Mouse (Mus musculus): Measurements from ENCODE around the gene Catsper2. TPM values are rescaled to one million over a fixed set of nuclear protein-coding genes. Genes with fewer than 3 reads are reported as not detected.

Gene Catsper2
- total RNA-seq (2021) = 1 to 10 TPM; 3.3 to 3.7 TPM

- DNase-seq = peak; percentile 98
Observed at GRCm38 (mm10) chr2:121413387-121414042, at the start of gene Catsper2, which contains the start of gene Pdia3. Gene Catsper2, minus strand, starts transcription at chr2:121413792. Gene Pdia3, plus strand, starts transcription at chr2:121413775.

DNA sequence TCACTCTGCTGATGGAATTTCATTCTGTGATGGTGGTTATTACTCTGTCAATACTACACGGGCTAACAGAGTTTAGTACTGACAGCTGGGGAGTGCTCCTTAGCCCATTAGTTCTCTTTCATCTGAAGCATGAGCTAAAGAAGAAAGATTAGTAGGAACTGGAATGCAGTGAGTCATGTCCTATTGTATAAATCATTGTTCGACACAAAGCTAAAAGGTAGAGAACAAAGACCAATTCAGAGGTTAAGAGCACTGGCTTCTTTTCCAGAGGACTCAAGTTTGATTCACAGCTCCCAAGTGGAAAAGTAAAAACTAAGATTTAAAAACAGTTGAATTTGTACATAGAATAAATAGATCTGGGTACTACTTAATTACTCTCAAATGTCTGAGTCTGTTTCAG lies 46.5 kb upstream of the Catsper2 start:
- DNase-seq = no peak

DNA sequence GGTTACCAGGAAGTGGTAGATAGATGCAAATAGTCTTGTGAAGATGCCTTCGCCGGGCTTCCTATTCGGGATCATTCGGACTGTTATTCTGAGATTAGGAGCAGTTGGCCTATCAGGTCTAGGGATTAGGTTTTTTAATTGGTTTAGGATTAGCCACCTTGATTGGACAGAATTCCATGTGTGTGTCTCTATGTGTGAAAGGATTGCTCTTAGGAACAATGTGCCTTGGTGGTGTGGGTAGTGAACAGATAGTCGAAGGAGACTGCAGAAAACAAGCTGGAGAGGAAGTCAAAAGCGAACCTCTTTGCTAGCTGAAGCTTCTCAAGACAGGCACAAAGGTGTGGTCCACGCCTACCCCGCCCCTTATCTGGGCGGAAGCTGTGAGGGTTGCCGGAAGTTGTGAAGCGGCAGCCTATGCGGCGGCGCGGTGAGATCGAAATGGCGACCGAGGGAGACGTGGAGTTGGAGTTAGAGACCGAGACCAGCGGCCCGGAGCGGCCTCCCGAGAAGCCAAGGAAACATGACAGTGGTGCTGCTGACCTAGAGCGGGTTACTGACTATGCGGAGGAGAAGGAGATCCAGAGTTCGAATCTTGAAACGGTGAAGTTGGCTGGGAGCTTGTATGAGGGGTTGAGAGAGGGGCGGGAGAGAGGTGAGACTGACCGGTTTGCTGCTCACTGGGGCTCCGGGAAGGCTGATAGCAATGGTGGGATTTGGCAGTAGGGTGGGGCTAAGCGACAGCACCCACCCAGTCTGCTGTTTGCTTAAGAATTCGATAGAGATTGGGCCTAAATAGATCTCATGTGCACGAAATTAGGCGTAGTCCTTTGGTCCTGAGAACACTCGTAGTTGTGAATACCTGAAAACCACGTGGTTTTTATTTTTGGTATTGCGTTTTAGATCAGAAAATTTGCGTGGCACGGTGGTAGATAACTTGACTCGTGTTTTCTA lies 43.4 kb upstream of the Catsper2 start, which contains the start of gene Serinc4:
TSS of gene Serinc4 (minus strand) at position 90 of the 951 bp plus-strand sequence.
- DNase-seq = peak; percentile 85

DNA sequence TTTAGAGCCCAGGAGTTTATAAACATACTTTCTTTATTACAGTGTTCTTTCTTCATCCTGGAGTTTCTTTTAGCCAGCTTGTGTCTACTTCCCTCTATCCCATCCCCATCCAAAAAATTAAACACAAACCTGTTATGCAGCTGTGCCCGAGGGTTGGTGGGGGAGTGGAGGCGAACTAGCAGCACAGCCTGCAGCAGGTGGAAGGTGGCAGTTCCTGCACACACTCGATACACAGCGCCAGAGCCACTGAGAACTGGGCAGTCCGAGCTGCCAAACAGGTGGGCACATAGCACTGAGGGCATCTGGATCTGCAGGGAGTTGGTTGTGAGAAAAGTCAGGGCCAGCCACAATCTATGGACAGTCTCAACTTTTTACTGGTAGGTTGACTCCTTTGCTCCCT lies 41.9 kb upstream of the Catsper2 start:
- no peak for DNase-seq

GRCm38 (mm10) chr2:121453917-121454316 lies 40.3 kb upstream of the Catsper2 start:
- DNase-seq = no peak

DNA sequence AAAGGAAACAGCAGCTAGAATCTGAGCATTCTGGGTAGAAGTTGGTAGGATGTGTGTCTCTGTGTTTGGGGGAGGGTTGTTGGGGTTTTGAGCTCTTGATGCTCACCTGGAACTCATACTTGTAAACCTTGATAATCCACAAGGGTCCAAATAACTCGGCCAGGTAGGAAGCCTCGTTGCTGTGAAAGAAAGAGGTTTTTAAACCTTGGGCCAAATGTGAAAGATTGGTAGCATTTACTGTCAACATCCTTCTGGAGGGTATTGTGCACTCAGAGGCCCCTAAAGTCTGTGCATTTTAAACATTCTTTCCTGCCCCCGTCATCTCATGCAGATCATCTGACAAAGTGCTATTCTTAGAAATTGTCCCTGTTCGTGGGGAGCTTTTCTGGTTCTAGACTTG lies 39.4 kb upstream of the Catsper2 start, which contains the start of gene Hypk:
TSS of gene Hypk (plus strand) at position 301 of the 400 bp plus-strand sequence.
- no peak for DNase-seq

DNA sequence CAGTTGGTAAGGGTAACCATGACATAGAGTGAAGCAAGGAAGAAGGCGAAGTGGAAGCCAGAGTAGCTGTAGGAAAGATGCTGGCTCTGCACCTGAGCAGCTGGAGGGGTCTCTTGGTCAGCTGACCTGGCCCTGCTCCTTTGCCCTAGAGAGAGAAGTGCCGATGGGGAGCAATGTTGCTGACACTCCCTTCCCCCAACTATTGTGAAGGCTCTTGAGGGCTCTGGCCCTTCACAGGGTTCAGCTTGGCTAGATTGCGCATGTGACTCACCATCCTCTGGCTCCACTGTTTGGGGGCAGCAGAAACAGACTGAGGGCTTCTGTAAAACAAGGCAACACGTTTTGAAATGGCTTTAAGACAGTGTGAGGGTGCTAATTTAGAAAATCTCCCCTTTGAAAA lies 38.8 kb upstream of the Catsper2 start:
- no peak for DNase-seq

DNA sequence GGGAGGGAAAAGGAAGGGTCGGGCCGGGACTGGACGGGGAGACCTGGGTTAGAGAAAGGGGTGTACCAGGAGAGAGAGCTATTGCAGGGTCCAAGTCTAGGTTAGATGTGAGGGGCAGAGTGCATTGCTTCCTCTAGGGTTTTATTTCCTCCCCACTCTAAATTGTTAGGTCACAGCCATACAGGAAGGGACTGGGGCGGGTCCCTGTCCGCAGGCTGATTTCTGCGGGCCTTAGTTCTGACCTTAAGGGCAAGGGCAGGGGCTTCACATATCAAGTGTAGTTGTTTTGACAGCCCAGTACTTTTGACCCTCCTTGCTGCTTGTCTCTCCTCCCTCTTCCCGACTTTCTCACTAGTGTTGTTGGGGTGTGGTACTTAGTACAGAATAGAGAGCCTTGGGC lies 36.5 kb upstream of the Catsper2 start:
- peak; percentile 31 for DNase-seq

GRCm38 (mm10) chr2:121449545-121450011 lies 36.0 kb upstream of the Catsper2 start:
- DNase-seq = no peak

DNA sequence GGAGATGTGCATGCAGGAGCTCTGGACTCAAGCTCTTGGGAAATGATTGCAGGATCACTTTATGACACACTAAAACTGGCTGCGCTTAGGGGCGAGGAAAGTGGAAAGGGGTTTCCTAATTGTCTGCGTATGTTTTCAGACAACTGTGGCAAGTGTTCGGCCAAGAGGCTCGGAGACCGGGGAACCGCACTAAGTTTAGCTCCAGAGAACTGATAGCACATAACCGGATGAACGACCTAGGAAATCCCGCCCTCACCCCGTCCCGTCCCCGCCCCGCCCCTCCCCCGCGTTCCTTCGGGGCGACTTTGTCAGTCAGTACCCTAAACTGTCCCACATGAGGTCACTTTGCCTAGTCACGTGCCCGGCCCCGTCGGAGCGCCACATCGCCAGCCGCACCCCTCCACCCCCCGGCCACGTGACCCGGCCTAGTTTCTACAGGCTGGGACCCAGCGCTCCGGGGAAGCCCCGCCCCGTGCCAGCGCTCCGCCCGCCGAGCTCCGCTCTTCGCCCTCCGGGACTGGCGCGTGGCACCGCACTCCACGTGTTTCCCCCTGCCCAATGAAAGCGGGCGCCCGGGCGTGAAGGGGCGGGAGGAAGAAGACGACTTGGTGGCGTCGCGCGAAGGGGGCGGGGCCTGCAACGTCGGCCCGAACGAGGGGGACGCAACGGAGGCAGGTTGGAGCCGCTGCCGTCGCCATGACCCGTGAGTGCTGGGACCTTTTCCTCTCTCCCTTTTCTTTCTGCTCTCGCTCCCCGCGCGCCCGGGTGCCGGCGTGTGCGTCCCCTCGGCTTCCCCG lies 35.3 kb upstream of the Catsper2 start, which contains the start of gene Serf2:
TSS of gene Serf2 (plus strand) at position 457 of the 797 bp plus-strand sequence.
- peak; percentile 100 for DNase-seq

GRCm38 (mm10) chr2:121448136-121448535 lies 34.5 kb upstream of the Catsper2 start:
- DNase-seq = peak; percentile 57

DNA sequence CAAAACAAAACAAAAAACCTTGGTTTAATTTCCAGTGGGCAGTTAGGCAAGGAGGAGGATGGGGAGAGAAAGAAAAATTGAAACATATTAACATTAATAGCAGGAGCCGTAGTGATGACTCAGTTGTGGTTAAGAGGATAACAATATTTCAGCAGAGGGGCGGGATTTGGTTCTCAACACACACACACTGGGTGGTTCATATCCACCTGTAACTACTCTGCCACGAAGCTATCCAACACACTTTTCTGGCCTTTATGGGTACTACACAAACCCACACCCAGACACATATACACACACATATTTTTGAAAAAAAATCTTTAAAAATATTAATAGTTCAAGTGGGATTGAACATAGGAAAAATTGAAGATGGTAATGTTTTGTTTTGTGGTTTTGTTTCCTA lies 33.4 kb upstream of the Catsper2 start:
- no peak for DNase-seq

- DNase-seq = no peak
Observed at GRCm38 (mm10) chr2:121446506-121446905, 32.9 kb upstream of the Catsper2 start.

DNA sequence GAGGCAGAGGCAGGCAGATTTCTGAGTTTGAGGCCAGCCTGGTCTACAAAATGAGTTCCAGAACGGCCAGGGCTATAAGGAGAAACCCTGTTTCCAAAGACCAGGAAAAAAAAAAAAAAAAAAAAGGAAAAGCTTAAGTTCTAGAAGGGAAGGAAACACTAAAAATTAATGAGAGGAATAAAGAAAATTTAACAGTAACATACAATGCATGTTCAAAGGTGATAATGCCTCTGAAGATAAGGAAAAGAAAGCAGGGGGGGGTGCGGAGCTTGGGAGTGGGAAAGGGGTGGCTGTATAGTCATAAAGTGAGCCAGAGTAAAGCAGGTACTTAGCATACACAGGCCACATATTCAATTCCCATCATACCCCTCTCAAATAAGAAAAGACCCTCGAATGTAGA lies 31.5 kb upstream of the Catsper2 start:
- no peak for DNase-seq

GRCm38 (mm10) chr2:121444178-121444577 lies 30.6 kb upstream of the Catsper2 start, which contains the start of gene Ell3:
Gene Ell3, minus strand, starts transcription at chr2:121444278.
- DNase-seq = no peak

- DNase-seq = no peak
Observed at GRCm38 (mm10) chr2:121443068-121443349, 29.4 kb upstream of the Catsper2 start.

- DNase-seq = peak; percentile 74
Observed at GRCm38 (mm10) chr2:121442259-121443067, 28.9 kb upstream of the Catsper2 start.

GRCm38 (mm10) chr2:121441800-121442199 lies 28.2 kb upstream of the Catsper2 start:
- no peak for DNase-seq

- no peak for DNase-seq
Observed at GRCm38 (mm10) chr2:121440834-121441605, 27.4 kb upstream of the Catsper2 start.

- DNase-seq = no peak
Observed at GRCm38 (mm10) chr2:121439746-121440145, 26.2 kb upstream of the Catsper2 start.

DNA sequence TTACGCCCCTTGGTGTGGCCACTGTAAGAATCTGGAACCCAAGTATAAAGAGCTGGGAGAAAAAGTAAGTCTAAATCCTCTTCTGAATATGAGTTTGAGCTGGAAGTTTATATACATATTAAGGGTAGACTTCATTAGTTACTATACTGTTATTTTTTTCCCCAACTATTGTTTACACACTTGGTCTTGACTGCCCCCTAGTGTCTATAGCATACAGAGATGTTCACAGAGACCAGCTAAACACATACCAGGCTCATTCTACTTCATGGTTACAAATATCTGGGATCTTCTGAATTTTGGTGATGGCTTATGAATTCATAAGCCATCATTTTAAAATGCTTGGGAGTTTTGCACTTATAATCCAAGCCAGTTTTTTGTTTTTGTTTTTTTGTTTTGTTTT lies 21.3 kb upstream of the Catsper2 start:
- no peak for DNase-seq
